Mouse (Mus musculus): ENCODE data around the gene Vegfb.
A peak's percentile ranks its signal among the peaks of the same experiment; 100 is the strongest.
"Not testable (repeated sequence)": the region's sequence is repeated elsewhere in the genome, so short reads cannot be mapped to it uniquely, and the experiment has no call there.

Gene Vegfb

GRCm38 (mm10) chr19:6992011-6992858, 4.8 kb upstream of the Vegfb start, which contains the start of gene Dnajc4:
Gene Dnajc4, minus strand, starts transcription at chr19:6992572.
- DNase-seq (ENCODE audit: low read depth), result peak; percentile 98

DNA sequence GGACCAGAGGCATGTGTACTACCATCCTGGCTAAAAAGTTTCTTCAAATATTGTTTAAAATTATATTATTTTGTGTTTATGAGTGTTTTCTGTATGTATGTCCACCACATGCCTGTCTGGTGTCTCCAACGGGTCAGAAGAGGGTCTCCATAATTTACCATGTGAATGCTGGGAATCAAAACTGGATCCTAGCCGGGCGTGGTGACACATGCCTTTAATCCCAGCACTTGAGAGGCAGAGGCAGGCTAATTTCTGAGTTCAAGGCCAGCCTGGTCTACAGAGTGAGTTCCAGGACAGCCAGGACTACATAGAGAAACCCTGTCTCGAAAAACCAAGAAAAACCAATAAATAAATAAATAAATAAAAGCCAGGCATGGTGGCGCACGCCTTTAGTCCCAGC, 3.7 kb upstream of the Vegfb start:
- not testable (repeated sequence) for DNase-seq (ENCODE audit: low read depth)

DNA sequence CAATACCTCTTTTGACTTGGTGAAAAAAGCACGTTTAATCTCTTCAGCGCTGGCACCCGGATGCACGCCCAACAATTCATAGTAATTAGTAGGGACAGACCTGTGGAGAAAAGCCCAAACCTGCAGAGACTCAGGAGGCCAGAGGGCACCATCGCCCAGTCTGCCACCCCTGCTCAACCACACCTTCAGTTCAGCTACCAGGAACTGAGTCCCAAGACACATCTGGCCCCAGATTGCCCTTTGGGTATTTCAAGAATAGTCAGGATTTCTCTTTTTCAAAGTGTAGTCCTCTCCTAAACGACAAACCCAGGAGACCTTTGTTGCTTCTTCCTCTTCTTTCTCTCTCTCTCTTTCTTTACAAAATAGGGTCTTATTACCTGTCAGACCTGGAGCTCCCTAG, 3.3 kb upstream of the Vegfb start:
- DNase-seq (ENCODE audit: low read depth), result no peak

GRCm38 (mm10) chr19:6989251-6989650, 1.8 kb upstream of the Vegfb start:
- no peak for DNase-seq (ENCODE audit: low read depth)

DNA sequence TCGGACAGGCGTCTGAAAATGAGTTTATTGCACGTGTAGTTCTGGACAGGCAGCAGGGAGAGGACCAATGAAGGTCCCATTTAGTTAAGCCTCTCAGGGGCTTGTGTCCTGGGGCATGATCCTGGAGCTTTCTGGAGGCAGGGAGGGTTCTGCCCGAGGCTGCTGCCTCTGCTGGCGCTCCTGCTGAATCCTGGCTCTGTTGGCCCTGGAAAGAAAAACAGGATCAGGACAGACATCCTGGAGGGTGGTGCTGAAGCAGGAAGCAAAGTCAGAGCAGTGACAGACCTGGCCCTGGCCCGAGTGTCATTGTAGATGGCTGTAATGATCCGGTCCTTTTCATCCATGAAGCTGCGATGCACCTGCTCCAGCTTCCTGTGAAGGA, 444 bp upstream of the Vegfb start:
- DNase-seq (ENCODE audit: low read depth), result no peak

DNA sequence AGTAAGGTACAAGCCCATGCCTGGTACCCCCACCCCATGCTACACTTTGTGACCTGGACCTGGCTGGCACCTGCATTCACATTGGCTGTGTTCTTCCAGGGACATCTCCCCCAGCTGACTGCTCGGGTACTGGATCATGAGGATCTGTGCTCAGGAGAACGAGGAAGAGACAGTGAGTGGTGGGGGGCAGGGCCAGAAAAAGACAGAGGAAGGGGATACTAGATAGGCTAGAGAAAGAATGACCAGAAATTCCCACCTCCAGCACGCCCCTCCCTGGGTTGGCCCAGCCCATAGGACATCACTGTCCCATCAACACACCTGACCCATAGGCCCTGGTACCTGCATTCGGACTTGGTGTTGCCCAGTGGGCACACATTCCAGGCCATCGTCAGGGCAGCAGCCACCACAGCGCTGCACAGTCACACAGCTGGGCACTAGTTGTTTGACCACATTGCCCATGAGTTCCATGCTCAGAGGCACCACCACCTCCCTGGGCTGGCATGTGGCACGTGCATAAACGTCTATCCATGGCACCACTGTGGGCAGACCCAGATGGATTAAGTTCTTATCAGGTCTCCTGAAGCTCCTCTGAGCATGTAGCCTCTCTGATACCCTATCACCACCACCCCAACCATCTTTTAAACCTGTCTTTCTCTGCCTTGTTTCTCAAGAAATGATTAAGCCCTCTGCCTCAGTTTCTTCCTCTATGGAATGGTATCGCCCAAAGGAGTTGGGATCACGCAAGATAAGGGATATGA, 1.3 kb downstream of the Vegfb start:
- no peak for DNase-seq (ENCODE audit: low read depth)

DNA sequence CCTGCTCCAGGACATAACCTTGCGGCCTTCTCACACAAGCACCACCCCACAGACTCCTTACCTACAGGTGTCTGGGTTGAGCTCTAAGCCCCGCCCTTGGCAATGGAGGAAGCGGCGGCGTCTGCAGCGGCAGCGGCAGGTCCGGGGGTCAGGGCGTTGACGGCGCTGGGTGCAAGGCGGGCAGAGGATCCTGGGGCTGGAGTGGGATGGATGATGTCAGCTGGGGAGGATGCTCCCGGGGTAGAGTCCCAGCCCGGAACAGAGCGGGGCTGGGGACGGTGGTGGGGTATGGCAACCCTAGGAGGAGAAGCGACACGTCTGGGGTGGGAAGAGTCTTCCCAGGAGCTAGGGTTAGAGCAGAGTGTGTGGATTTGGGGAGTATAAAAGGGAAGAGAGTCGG, 2.2 kb downstream of the Vegfb start:
- no peak for DNase-seq (ENCODE audit: low read depth)

DNA sequence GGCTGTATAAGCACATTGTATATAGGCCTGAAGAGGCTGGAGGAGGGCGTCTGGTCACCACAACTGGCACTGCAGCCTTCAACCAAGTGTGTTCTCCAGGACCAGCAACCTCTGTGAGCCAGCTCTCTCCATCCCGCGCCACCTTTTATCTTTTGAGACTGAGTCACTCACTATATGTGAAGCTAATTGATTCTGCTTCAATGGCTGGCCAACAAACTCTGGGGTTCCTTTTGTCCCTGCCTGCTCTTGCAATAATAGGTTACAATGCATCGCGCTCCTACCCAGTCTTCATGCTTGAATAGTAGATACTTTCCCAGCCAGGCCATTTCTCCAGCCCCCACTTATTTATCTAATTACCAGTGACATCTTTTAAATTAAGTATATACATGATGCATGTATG, 3.8 kb downstream of the Vegfb start:
- no peak for DNase-seq (ENCODE audit: low read depth)

DNA sequence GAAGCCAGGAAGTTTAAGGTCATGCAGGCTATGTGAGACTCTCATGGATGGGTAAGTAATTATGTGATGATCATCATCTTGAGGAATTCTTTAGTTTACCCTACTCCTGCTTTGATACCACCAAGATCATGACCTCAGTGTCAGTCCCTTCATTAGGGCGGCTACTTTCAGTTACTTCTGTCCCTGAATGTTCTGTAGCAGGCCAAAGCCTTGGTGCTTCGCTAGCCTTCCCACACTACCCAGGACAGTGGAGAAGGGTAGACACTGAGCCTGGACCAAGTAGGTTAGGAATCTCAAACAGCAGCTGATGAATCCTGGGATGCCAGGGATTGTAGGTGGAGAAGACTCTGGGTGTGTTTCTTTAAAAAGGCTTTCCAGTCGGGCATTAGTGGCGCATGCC, 6.0 kb downstream of the Vegfb start:
- no peak for DNase-seq (ENCODE audit: low read depth)

DNA sequence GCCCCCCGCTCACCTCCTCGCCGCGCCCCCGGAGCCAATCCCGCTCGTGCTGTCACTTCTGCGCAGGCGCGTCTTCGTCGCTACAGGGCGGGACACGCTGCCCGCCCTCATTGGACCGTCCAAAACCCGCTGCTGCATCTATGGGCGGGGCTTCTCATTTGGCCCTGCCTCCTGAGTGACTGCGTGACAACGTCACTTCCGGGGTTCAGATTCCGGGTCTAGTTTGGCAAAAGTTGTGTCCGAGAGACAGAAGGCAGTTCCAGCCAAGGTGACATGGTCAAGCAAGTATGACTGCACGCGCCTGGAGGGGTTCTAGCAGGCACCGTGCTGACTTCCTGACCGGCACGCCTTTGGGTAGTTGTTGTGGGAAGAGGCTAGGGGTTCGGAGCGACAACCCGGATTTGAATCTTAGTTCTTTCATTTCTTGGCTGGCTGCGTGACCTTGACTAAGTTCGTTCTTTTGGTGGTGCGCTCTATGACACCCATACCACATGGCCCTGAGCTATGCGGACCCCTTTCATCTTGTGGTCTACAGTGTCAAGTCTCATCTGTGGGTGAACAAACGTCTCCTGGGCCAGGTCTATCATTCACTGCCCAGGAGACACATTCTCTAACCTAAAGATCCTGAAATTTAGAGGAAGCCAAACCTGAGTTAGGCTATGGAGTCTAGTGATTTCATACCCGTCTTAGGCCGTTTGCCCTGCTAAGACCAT, 6.9 kb downstream of the Vegfb start, which contains the start of gene Fkbp2:
TSS of gene Fkbp2 (minus strand) at position 121 of the 713 bp plus-strand sequence.
- peak; percentile 100 for DNase-seq (ENCODE audit: low read depth)

DNA sequence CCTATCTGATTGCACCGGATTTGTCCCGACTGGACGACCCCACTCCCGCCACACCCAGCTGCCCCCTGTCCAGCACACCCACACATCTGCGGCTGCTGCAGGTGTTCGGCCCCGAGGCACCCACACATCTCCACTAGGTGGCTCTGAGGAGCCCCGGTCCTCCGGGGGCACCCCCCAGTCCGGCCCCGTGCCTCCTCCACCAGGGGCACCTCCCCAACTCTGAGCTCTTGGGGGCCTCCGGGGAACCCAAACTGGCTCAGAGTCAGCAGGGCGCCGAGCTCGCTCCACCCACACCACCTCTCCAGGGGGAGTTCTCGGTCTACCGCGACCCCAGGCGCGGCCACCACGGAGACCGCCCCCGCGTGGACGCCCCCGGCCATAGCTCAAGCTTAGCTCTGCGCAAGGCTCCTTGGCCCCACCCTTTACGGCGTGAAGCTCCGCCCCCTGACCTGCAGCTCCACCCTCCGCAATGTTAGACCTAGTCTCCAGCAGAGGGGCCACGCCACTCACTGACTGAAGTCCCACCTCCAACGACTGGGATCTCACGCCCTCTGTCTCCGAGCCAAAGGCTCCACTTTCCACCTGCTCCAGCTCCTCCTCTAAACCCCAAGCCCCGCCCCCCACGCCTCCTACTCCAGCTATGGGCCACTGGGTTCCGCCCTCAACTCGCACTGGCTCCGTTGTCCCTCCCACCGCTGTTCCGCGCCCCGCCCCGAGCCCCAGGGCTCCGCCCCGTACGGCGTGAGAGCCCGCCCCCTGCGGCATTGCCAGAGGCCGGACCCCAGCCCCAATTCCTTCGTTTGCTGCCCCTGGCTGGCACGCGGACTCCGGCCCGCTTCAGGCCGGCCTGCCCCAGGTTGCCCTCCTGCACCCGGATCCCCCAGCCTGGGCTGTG, 7.7 kb downstream of the Vegfb start:
- peak; percentile 100 for DNase-seq (ENCODE audit: low read depth)

DNA sequence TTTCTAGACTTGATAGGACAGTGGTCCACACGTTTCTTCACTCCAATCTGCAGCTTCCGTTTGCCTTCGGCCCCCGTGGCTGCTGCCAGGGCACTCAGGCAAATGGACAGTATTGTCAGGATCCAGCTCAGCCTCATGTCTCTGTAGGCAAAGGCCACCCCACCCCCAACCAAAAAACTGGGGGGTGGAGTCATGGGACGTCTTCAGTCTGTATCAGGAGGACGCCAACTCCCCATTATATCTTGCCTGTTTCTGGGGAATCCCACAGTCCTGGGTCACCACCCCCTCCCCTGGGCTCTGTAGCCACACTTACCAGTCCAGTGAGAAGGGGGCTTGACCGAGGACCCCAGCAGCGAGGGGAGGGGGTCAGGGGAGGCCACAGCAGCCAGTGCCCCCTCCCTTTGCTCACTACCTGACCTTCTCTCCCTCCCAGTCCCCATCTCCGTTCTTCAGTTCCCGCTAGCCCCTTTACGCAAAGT, 8.4 kb downstream of the Vegfb start:
- DNase-seq (ENCODE audit: low read depth), result peak; percentile 71

DNA sequence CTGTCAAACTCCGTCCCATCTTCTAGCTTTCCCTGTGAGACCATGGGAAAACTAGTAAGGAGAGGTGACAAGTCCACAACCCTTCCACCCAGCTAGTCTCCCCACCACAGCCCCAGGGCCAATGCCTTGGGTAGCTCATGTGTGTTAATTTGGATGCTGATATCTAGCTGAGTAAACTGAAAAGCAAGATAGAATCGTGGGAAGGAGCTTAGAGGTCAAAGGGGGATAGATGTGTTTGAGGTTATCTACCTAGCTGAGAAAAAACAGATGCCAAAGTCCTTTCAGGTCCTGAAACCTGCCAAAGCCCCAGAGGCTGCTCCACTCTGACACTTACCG, 8.8 kb downstream of the Vegfb start:
- no peak for DNase-seq (ENCODE audit: low read depth)

DNA sequence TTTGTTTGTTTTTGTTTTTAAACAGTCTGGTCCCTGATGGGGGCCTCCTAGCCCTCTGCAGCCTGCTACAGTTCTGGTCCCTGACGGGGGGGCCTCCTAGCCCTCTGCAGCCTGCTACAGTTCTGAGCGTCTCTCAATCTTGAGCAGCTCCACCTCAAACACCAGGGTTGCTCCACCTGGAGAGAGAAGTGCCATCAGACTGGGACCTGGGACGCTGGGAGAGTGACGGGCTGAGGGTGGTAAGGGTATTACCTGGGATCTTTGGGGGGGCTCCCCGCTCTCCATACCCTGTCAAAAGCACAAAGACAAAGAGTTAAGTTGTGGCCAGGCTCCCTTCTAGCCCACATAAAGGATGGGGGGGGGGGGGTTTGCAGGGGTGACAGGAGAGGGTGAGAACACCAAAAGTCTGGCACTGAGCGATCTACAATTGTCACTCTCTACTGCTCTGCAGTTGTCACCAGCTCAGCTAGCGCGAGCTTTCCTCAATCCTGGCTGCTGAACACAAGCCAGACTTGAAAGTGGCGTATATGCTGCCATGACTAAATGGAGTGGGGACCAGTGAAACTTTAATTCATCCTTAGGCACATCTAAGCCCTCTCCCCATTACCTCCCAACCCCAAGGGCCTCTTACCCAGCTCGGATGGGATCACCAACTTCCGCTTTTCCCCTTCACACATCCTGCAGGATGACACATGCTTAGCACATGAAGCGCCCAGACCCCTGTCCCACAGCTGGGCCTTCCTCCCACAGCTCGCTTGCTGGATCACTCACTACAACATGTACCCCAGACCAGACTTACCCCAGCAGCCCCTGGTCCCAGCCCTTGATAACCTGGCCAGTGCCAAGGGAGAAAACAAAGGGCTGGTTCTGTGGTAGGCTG, 9.5 kb downstream of the Vegfb start:
- no peak for DNase-seq (ENCODE audit: low read depth)

GRCm38 (mm10) chr19:6975537-6976521, 11.6 kb downstream of the Vegfb start, which contains the start of gene Plcb3:
Gene Plcb3, minus strand, starts transcription at chr19:6976470.
- DNase-seq (ENCODE audit: low read depth), result peak; percentile 84

GRCm38 (mm10) chr19:6974211-6975205, 12.9 kb downstream of the Vegfb start, which contains the start of gene Ppp1r14b:
Gene Ppp1r14b, plus strand, starts transcription at chr19:6974968.
- peak; percentile 93 for DNase-seq (ENCODE audit: low read depth)

DNA sequence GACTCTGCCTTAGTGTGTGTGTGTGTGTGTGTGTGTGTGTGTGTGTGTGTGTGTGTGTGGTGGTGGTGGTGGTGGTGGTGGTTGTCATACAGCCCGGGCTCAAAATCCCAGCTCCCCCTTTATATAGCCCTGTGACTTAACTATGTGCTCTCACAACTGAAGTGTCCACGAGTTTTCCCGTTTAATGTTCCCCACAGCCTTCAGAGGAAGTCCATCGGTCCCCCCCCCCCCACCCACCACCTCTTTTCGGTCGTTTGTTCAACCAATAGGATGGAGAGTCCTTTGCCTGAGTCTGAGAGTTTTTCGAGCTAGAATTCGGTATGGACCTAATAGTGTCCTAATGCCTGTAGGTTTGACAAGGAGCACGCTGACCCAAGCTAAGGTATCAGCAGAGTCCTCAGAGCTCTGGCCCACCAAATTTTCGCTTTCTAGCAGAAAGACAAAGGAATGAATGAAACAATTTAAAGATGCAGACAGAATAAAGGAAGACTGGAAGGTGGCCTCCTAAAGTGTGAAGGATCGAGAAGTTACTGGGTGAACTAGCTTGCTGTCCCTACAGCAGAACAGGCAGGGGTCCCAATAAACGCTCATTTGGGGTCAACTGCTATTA, 13.8 kb downstream of the Vegfb start:
- DNase-seq (ENCODE audit: low read depth), result no peak

Measured in NIH3T3 (cell line).